Mouse (Mus musculus) limb, embryonic 10.5 days (tissue): ENCODE measurements around the gene Gpr180. TPM values are rescaled to one million over a fixed set of nuclear protein-coding genes. Genes with fewer than 3 reads are reported as not detected.

ENCODE experiments used
- DNase-seq: peaks from one replicate; pipeline ENCODE4 v3.0.0-alpha.2; 2017; ENCODE audit warnings: low spot score
- H3K27ac ChIP-seq: fragments of 300-500 bp; sonication (generic); 2 replicates; pipeline ENCODE4 v1.5.1; 2016; ENCODE audit warnings: mild to moderate bottlenecking
- H3K27me3 ChIP-seq: fragments of 300-500 bp; sonication (generic); 2 replicates; pipeline ENCODE4 v1.6.1; 2016; ENCODE audit warnings: low read depth, mild to moderate bottlenecking; ENCODE audit not compliant: poor library complexity, severe bottlenecking
- H3K36me3 ChIP-seq: fragments of 300-500 bp; sonication (generic); 2 replicates; pipeline ENCODE4 v1.6.1; 2016; ENCODE audit warnings: mild to moderate bottlenecking, moderate library complexity
- H3K4me1 ChIP-seq: fragments of 300-500 bp; sonication (generic); 2 replicates; pipeline ENCODE4 v1.6.1; 2016
- H3K4me3 ChIP-seq: fragments of 300-500 bp; sonication (generic); 2 replicates; pipeline ENCODE4 v1.5.1; 2016; ENCODE audit warnings: mild to moderate bottlenecking, moderate library complexity
- H3K9me3 ChIP-seq: fragments of 300-500 bp; sonication (generic); replicated peaks from 2 replicates; pipeline ENCODE4 v1.6.1; 2016; ENCODE audit warnings: mild to moderate bottlenecking
- WGBS: fragments of 180-500 bp; shearing (Covaris S2); methylation state at CpG from one replicate; pipeline ENCODE4 v1.1.7; 2016; 5-methylcytosine and 5-hydroxymethylcytosine counted together
- polyA plus RNA-seq: library from polyadenylated mRNA; unstranded; fragments of >200 nt; fragmentation: Nextera tagmentation; extraction: Ambion mirVana; gene quantifications from 2 replicates; pipeline ENCODE4 v1.2.1, GENCODE M21; 2016

The Gpr180 gene
- polyA plus RNA-seq, 1 experiment from 2014 or later, result 49.6 TPM

DNA sequence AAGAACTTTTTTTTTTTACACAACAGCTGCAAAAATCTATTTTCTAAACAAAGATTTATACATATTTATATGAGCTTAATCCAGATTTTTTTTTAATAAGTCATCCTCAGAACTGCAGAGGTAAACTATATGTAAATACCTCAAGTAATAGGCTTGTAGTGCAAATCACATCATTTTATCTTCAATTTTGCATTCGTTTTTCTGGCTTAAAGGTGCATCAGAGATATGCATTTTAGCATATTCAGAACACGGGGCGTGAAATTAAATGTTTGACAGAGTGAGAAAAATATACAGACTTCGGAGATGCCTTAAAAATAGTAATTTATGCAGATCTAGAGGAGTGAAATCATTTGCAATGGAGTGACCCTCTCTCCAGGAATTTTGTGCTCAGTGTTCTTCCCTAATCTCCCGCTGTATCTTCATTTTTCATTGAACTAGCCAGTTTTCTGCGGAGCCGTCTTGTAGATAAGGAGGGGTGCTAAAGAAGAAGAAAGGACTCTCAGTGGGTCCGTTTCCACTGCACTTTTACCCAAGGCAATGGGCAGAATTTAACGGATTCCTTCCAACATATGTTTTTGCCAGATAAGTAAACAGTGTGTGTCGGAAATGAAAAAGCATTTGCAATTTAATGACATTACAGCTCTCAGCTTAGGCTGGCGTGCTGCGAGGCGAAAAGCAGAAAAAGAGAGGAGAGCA, 57.4 kb downstream of the Gpr180 start:
- Histone ChIP-seq H3K27ac (no peak overlapping the region), H3K36me3 (no peaks in the 10 kb centered on the region), H3K9me3 (no peaks in the 10 kb centered on the region), H3K4me1 (no peaks in the 10 kb centered on the region), H3K27me3 (peaks cover 43% of the 10 kb centered on the region), H3K4me3 (no peak overlapping the region)
- no peak for DNase-seq
- WGBS, result 77% methylated on average over 13 of the region's 13 CpGs

DNA sequence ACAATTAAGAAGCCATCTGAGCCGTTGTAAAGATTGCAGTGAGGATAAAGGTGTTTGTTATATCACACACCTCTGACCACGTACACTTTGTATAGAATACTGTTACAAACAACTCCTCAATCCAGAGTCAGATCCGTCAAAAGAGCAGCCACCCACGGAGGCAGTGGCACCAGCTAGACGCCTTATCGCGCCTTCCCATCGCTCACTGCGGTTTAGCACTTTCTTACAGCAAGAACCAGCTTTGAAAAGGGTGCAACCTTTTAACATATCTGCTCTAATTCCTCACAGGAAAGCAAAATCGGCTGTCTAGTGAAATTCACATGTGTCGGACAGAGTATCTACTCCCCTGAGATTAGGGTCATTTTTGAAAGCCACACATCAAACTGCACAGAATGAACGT, 60.1 kb downstream of the Gpr180 start:
- peaks cover 42% of the 10 kb centered on the region for H3K27me3 ChIP-seq
- no peaks in the 10 kb centered on the region for H3K4me1 ChIP-seq
- no peaks in the 10 kb centered on the region for H3K9me3 ChIP-seq
- H3K27ac ChIP-seq, result no peak overlapping the region
- no peak overlapping the region for H3K4me3 ChIP-seq
- 78% methylated on average over 12 of the region's 12 CpGs for WGBS
- DNase-seq, result no peak
- no peaks in the 10 kb centered on the region for H3K36me3 ChIP-seq

DNA sequence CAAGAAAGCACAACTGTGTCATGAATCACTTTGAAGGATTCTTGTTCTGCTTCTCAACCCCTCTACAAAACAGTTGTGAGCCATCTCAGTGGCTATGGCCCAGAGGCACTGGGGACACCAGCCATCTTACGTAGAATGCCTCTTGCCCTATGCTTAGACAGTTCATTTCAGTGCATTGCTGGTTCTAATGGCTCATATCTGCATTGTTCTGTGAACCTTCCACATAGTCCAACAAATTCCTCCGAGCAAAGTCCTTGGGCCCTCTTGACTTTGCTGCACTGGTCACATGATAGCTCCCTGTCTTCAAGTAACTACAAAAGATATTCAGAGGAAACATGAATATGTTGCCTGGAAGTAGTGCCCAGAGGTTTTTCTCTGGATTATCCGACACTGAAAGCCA, 63.8 kb downstream of the Gpr180 start:
- no peaks in the 10 kb centered on the region for H3K4me1 ChIP-seq
- H3K27me3 ChIP-seq, result 0 out of 2 replicates have a peak, but pooled peaks cover 5% of the 10 kb centered on the region
- 94% methylated on average over 3 of the region's 3 CpGs for WGBS
- DNase-seq, result no peak
- H3K4me3 ChIP-seq, result no peak overlapping the region
- 0 out of 2 replicates have a peak, but pooled peaks cover 2% of the 10 kb centered on the region for H3K9me3 ChIP-seq
- H3K36me3 ChIP-seq, result no peaks in the 10 kb centered on the region
- no peak overlapping the region for H3K27ac ChIP-seq

DNA sequence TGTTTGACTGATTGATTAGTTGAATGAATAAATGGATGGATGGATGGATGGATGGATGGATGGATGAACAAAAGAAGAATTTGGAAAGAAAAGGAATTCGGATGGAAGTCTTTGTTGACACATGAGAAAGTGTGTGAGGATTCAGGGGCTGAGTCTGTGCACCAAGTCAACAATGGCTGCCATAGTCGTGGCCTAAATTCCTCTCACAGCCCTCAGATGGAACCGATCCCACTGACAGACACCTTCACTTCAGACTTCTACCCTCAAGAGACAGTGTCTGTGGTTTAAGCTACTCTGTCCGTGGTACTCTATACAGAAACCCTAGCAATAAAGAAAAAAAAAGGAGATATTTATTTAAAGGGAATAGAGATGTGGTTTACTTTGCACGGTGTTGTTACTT, 65.0 kb downstream of the Gpr180 start:
- Histone ChIP-seq H3K4me1 (no peaks in the 10 kb centered on the region), H3K9me3 (0 out of 2 replicates have a peak, but pooled peaks cover 2% of the 10 kb centered on the region)
- 88% methylated on average over 5 of the region's 5 CpGs for WGBS

DNA sequence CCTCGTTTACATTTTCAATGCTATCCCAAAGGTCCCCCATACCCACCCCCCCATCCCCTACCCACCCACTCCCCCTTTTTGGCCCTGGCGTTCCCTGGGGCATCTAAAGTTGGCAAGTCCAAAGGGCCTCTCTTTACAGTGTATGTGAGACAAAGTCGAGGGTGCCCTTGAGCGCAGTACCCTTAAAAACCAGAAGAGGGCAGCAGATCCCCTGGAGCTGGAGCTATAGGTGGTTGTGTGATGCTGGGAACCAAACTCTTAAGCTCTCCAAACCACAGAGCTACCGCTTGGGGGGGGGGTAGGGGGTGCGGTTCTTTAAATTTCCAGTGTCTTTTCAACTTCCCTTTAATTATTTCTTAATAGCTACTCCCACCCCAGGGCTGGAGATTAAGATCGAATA, 66.1 kb downstream of the Gpr180 start:
- H3K4me3 ChIP-seq, result no peak overlapping the region
- H3K9me3 ChIP-seq, result 0 out of 2 replicates have a peak, but pooled peaks cover 2% of the 10 kb centered on the region
- no peaks in the 10 kb centered on the region for H3K36me3 ChIP-seq
- H3K4me1 ChIP-seq, result no peaks in the 10 kb centered on the region
- no peak overlapping the region for H3K27ac ChIP-seq
- no peak for DNase-seq
- WGBS, result 72% methylated on average over 7 of the region's 7 CpGs
- no peaks in the 10 kb centered on the region for H3K27me3 ChIP-seq

More for the DNA sequence above, 65.0 kb downstream of the Gpr180 start:
- 0 out of 2 replicates have a peak, but pooled peaks cover 4% of the 10 kb centered on the region for H3K27me3 ChIP-seq
- DNase-seq, result no peak
- no peak overlapping the region for H3K4me3 ChIP-seq
- H3K27ac ChIP-seq, result no peak overlapping the region
- H3K36me3 ChIP-seq, result no peaks in the 10 kb centered on the region

DNA sequence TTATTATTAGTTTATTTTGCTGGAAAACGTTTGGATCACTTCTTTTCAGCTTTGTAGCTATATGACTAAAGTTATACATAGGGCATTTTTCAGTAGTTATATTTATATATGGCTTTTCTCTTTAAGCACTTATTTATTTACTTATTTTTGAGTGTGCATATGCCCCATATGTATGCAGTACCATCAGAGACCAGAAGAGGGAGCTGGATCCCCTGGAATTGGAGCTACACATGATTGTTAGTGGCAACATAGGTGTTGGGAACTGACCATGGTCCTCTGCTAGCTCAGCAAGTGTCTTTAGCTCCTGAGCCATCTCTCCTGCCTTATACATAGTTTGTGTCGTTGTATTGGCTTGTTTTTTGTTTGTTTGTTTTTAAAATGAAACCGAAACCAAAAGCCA, 70.4 kb downstream of the Gpr180 start:
- DNase-seq, result no peak
- Histone ChIP-seq H3K4me3 (no peak overlapping the region), H3K27ac (no peak overlapping the region), H3K9me3 (0 out of 2 replicates have a peak, but pooled peaks cover 2% of the 10 kb centered on the region), H3K27me3 (0 out of 2 replicates have a peak, but pooled peaks cover under 1% of the 10 kb centered on the region), H3K36me3 (no peaks in the 10 kb centered on the region), H3K4me1 (no peaks in the 10 kb centered on the region)
- 89% methylated on average over 3 of the region's 3 CpGs for WGBS

DNA sequence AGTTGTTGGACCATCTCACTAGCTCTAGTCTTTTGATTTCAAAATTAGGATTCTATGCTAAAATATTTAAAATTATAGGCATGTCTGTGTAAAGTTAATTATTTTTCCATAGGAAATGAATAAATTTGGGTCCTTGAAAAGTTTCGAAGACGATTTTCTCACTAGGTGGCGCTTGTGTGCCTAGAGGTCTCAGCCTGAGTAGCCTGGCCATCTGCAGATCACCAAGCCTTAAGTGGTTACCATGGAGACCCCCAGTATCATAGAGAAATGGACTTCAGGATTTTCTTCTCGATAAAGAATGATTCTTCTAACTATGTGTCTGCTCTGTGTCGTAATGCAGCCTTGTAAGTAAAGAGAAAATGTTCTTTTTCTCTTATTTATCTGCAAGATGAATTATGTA, 72.7 kb downstream of the Gpr180 start:
- 29% methylated on average over 5 of the region's 5 CpGs for WGBS
- DNase-seq, result no peak
- H3K4me1 ChIP-seq, result no peaks in the 10 kb centered on the region
- H3K27me3 ChIP-seq, result 0 out of 2 replicates have a peak, but pooled peaks cover 9% of the 10 kb centered on the region
- no peaks in the 10 kb centered on the region for H3K36me3 ChIP-seq
- no peak overlapping the region for H3K4me3 ChIP-seq
- H3K27ac ChIP-seq, result no peak overlapping the region
- no peaks in the 10 kb centered on the region for H3K9me3 ChIP-seq

DNA sequence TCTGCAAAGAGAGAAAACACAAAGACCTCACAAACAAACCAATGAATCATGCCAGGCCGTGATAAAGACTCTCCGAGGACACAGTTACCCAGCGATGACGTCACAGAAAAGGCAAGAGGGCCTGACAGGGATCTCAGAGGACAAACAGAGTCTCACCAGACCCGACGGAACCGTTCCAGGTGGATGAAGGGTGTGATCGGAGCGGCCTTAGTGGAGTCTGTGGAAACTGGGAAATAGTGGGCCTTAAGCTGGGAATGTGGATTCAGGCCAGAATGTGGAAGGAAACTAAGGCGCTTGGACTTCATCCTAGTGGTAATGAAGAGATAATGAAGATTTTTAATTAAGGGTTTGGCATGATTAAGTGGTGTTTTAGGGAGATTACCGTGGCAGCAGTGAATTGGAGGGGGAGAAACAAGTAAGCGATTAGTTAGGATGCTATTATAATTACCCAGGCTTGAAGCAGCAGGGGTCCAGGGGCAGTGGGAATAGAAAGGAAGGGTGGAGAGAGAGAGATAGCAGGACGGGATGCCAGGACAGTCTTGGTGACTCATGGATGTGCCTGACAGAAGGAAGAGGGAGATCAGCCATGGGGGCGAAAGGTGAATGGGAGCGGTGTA, 75.3 kb downstream of the Gpr180 start:
- no peak for DNase-seq
- Histone ChIP-seq H3K9me3 (no peaks in the 10 kb centered on the region), H3K36me3 (no peaks in the 10 kb centered on the region), H3K27me3 (peaks cover 15% of the 10 kb centered on the region; the same call in 1 of the 2 replicates), H3K4me1 (no peaks in the 10 kb centered on the region), H3K4me3 (no peak overlapping the region), H3K27ac (no peak overlapping the region)
- 83% methylated on average over 15 of the region's 15 CpGs for WGBS

Other genes starting within 250 kb of the Gpr180 start
- gene Dct, start 84.9 kb upstream of the Gpr180 start, polyA plus RNA-seq, result 1.6 and 2.2 TPM in 2 replicates
- gene Tgds, start 4.4 kb upstream of the Gpr180 start, polyA plus RNA-seq, result 32.5 and 36.0 TPM in 2 replicates
- gene Sox21, start 99.9 kb downstream of the Gpr180 start, polyA plus RNA-seq, result 0.08 and 0.13 TPM in 2 replicates
- gene Gm9376, start 129.8 kb downstream of the Gpr180 start, polyA plus RNA-seq, result not detected in 2 replicates